Mouse (Mus musculus) kidney, postnatal 14 days (tissue): ENCODE results near the gene Vwa5b1.

Experiments
- DNase-seq: peaks from one replicate; pipeline ENCODE4 v3.0.0; 2022; ENCODE audit warnings: mixed read lengths

Gene Vwa5b1

DNA sequence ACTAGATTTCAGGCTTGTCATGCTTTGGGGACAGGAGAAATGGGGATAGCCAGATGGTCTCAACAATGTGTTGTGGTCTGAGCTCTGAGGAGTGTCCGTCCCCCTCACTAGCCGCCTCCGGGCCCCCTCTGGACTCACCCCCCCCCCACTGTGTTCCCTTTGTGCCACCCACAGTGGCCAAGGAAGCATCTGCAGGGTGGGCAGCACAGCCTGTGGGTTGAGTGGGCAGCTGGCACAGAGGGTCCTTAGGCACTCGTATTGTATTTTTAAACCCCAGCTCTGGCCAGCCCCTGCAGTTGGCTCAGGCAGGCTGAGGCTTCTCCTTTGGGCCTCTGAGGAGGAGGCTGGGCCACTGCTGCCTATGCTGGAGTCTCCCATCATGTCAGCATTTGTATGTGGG, 110.0 kb downstream of the Vwa5b1 start:
- DNase-seq = no peak

DNA sequence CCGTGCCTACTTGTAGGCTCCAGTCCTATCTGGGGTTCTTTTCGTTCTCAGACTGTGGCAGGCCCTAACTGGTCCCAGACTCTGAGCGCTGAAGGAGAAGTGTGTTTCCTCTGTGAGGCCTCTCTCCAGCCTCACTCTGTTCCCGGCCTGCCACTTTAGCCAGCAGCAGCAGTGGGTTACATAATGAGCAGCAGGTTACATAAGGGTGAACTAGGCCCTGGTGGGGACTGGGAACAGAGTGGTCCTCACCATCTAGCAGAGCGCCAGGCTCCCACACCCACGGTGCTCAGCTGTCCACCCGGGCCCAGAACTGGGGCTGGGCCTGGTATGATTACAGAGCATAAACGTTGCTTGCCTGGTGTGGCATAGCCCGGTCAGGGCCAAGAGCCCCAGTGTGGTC, 110.9 kb downstream of the Vwa5b1 start:
- DNase-seq = no peak

- DNase-seq = no peak
Observed at GRCm38 (mm10) chr4:138523775-138524174, 111.9 kb downstream of the Vwa5b1 start.

DNA sequence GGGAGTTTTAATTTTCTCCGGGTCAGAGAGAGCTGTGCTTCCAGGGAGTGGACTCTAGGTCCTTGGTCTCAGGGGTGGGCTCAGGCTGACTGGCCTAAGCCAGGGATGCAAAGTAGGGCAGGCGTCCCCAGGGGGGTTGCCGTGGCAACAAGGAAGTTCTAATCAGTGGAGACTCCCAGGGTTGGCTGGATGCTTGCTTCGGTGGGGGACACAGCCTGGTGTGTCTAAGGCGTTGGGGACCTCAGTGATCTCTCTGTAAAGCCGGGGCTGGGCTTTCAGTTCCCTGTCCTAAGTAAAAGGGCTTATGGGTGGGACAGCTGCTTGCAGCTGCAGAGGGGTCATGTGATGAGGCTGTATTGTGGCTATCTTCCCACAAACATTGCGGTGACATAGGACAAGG, 113.4 kb downstream of the Vwa5b1 start:
- peak; percentile 40 for DNase-seq

DNA sequence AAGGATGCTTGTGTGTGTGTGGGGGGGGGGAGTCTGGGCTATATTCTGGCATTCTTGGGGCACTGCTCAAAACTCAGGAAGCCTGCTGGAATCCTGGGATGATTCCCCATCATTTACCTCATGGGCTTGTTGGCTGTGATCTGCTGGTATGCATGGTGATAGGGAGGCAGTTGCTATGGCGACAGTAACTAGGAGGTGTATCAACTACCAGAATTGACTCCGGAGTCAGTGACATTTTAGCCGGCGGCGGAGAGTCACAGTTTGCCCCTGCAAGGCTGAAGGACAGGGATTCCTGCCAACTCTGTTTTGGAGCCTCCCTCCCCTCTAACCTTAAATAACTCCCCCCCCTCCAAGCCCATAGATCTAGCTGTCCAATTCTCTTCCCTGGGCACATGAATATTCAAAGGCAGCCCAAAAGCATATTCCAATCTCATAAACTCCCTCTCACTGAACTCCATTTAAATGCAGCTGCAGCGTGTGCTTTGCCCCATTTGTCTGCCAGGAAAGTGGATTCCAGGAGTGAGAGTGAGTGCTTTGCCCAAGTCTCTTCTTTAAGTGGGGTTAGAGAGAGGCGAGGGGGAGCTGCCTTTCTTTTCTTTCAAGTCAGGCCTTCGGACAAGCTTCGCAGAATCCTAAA, 118.4 kb downstream of the Vwa5b1 start:
- DNase-seq = peak; percentile 66

DNA sequence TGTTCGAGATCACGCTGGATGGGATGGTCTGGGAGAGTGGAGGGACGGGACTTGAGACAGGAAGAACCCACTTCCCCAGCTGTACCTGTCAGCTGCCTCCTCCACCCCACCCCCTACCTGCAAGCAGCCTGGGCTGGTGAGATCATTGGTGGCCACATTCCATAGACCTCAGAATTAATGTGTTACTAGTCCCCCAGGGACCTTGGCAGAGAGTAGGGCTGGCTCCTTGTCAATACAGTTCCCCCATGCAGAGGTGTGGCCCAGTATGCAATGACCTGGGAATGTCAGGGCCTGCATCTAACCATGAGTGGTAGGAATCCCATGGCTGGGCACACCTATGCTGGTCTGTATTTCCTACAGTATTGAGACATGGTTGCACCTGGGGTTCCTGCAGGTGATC, 119.2 kb downstream of the Vwa5b1 start:
- DNase-seq = peak; percentile 85
